Mouse (Mus musculus) T-helper 2 cell (primary cell): ENCODE measurements around the gene Psenen.

Experiments
- in situ Hi-C: fragments of 300-600 bp; cut with MboI, MseI; formaldehyde crosslinking; loops from one replicate; pipeline ENCODE4 v1.15.1; 2025; ENCODE audit warnings: high pct_unique_total_duplicates

Gene Psenen

GRCm38 (mm10) chr7:30518325-30518724 is 45.1 kb downstream of the Psenen start:
- in situ Hi-C loops: loop anchor here (25.0 kb wide), 1 partner anchor 1106 kb away; no protein-coding TSS in a partner anchor

GRCm38 (mm10) chr7:30515003-30515760 is 48.2 kb downstream of the Psenen start:
- in situ Hi-C loops: loop anchor here (25.0 kb wide), 1 partner anchor 1103 kb away; no protein-coding TSS in a partner anchor
